Mouse (Mus musculus) induced T-regulatory cell, adult 2 months (primary cell): ENCODE data around the gene Smim26.
A peak's percentile ranks its signal among the peaks of the same experiment; 100 is the strongest.

Experiments used
- DNase-seq: peaks from one replicate; pipeline ENCODE4 v3.0.0-alpha.2; 2012; ENCODE audit warnings: low read depth

Gene Smim26

DNA sequence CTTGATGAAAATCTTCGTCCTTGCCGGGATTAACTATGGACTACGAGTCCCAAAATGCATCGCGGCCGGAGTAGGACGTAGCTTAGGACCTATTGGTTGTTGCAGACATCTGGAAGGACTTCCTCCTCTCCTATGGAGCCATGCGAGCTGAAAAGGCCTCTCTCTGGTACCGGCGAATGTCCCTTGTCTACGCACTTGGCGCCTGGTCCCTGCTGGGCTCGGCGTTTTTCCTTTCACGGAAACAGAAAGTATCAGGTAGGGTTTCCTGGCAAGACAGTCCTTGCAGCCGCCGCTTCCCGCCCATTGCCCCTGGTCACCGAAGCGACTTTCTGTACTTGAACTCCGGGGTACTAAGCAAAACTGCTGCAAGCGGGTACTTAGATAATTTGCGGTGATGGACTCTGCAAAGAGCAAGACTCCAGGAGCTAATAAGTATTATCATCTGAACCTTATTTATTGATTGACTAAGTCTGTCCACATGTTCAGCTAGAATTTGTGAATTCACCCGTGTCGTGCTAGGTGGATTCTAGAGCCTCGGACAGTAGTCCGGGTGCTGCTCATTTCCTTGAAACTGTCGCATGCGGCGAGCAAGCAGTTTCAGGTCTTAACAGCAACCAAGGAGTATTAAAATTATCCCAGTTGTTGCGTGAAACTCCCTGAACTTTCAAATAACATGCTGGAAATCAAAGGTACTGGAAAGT is at the start of gene Smim26:
Gene Smim26 (plus strand): TSS at position 104 of the 701 bp plus-strand sequence.
- peak; percentile 84 for DNase-seq

DNA sequence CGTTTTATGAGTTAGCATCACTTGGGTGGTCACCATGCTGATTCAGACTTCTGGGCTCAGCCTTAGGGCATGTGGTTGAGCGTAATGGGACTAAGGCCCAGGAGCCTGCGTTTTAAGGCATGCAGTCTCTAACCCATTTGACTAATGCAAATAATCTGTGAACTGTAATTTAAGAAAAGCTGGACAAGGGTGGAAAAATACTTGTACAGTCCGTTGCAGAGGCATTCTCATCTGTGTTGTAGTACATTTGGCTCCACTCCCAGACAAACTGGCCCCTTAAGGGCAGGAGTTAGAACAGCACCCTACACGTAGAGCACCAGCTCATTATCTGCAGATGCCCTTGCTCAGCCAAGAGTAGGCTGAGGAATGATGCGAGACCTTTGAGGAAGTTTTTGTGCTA is 49.2 kb upstream of the Smim26 start:
- no peak for DNase-seq

DNA sequence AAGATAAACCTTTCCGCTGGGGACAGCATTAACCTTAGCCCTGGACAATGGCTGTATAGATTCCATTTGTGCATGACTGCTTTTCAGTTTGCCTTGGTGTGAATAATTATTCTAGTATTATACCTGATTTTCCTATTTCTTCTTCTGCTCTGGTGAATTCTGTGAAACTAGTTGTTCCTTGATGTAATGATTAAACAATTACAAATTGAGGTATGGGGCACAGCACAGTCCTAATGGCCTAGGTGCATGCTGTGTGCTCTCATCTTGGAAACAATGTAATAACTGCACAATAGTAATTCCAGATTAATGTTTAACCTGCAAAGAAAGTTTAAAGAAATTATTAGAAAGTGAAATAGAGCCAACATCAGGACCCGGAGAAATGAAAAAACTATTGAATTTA is 48.8 kb upstream of the Smim26 start:
- no peak for DNase-seq

DNA sequence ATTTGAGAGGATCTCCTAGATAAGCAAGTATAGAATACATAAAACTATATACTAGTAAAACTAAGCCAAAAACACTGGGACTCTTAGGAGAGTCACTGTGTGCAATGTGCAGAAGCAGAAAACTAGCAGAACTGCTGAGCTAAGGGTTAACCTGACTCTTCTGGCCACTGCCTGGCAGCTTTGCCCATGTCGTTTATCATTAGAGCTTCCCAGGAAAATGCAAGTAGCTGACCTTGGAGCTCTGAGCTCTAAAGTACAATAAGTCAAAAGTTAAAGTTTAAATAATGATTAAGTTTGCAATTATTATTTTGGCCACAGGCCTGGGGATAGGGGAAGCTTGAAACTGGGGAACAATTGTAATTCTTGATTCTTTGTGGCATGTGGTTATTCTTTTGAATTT is 48.4 kb upstream of the Smim26 start:
- no peak for DNase-seq

DNA sequence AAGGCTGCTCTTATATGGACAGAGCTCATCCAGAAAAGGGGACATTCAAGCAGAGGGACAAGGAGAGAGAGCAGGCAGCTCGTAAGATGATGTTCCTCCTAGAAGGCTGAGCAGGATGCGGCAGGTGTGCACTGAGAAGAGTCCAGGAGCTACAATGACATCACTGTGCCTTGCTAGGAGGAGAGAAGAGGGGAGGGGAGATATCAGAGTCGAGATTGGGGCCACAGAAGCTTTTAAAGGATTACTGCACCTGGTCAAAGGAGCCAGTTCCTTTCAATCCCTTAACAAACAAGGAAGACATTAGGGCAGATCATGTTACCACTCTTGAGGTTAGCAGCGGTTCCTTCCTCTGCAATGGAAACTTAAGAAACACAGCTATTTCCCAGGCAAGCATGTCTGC is 46.3 kb upstream of the Smim26 start:
- DNase-seq, result no peak

DNA sequence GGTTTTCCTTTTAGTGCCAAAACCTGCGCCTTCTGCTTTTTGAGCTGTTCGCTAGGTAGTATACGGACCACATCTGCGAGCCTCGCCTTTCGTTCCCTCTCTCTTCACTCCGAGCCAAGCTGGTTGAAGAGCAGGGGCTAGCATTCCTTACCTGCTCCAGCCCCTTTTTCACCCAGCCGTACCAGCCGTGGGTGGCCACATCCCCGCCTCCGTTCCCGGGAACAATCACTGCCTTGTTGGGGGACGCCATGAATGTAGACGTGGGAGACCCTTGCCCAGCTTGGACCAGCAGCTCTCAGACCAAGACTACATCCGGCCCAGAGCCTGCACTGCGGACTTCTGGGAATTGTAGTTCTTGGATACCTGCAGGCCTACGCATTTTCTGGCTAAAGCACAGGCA is 43.3 kb upstream of the Smim26 start, which contains the start of gene Rbbp9:
Gene Rbbp9 (minus strand): TSS at position 341 of the 400 bp plus-strand sequence.
- peak; percentile 67 for DNase-seq

DNA sequence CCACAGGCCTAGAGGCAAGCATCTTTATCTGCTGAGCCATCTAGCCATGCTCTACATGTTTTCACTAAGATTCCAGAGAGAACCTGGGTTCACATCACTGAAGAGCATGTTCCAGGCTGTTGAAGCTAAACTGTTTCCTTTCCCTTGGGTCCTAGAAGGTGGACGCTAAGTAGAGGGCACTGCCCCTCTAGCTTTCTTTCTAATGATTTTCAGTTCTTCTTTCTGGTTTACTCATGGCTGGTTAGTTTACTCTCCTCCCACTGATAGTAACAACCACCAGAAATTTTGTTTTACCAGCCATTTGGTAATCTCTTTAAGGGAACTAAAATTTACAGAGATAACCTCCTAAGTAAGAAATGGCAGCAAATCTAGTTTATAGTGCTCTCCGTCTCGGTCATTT is 39.9 kb upstream of the Smim26 start:
- no peak for DNase-seq

DNA sequence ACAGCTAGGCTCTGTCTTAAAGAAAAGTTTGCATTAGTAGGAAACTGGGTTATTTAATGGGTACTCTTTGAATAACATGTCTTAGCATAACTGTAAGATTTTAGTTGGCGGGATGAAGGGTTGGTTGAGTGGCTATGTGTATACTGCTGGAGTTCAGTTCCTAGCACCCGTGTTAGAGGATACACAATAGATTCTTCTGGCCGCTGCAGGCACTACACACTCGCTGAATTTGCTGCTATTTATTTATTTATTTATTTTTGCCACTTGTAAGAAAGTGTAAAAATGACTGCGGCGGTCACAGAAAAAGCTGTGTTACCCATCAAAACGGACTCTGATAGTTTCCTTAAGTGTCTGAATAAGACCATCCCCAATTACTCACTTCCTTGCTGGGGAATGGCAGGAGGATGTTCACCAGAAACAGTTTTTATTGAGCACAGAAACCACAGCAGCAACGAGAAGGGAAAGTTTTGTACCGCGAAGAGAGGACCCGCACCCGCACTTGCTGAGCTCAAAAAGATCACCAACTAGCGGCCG is 38.5 kb upstream of the Smim26 start:
- no peak for DNase-seq

DNA sequence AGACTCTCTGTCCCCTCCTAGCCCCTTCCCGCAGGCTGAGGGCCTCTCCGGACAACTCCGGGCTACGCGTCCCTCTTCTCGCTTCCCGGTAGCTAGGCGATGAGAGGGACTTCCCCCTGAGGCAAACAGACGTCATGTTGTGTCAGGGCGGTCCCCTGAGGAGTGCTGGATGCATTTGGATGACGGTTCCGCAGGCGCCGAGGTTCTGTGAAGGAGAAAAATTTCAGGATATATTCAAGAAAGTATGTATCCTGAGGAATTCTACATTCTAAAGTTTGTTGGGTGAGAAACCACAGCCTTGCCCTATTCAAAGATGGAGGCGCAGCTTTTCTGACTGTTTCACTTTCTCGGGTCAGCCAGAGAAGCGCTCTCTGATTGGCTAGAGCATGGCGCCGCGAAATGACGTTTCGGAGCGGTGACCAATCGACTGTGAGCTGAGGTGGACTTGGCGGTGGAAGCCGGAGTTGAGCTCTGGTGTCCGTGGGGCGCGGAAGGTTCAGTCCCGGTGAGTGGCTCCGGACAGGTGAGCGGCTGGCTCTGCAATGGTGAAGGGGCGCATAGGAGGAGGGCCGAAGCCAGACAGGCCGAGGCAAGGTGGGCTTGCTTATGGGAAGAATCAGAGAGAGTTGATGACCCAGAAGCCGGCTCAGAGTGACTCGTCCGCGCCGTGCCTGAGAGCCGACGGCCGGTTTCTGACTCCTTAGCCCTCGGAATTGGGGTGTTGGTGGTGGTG is 37.9 kb upstream of the Smim26 start, which contains the start of gene Sec23b:
Gene Sec23b (plus strand): TSS at position 410 of the 733 bp plus-strand sequence.
- peak; percentile 98 for DNase-seq

DNA sequence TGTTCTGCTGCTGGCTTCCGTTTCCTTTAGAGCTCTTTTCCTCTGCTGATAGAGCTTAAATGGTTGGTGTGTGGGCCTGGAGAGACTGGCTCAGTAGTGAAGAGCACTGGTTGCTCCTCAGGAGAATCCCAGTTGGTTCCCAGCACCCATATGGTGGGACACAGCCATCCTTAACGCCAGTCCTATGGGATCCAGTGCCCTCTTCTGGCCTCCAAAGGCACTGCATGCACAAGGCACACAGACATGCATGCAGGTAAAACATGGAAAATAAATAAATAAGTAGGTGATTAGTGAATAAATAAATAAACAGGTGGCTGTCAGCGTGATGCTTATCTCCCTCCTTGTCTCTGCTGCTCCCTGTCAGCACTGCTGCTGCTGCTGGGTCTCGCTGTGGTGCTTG is 5.1 kb upstream of the Smim26 start:
- peak; percentile 18 for DNase-seq

DNA sequence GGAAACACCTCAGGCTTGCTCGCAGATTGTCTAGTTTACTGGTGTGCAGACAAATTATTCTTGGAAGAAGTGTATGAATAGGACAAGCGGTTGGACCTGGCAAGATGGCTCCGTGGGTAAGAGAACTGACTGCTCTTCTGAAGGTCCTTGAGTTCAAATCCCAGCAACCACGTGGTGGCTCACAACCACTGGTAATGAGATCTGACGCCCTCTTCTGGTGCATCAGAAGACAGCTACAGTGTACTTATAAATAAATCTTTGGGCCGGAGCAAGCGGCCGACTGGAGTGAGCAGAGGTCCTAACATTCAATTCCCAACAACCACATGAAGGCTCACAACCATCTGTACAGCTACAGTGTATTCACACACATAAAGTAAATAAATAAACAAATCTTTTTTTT is 818 bp upstream of the Smim26 start:
- peak; percentile 28 for DNase-seq

DNA sequence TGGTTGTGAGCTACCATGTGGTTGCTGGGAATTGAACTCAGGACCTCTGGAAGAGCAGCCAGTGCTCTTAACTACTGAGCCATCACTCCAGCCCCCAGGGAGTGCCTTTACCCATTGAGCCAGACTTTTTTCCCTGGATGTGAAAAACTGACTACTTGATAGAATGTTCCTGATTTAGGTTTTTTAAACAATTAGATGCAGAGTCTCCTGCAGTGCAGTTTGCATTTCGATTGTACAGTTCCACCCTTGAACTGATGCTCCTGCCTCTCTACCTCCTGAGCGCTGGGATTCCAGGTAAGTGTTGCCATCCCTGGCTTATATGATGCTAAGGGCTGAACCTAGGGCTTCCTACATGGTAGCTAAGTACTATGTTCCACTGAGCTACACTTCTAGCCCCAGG is 4.2 kb downstream of the Smim26 start:
- DNase-seq, result no peak

DNA sequence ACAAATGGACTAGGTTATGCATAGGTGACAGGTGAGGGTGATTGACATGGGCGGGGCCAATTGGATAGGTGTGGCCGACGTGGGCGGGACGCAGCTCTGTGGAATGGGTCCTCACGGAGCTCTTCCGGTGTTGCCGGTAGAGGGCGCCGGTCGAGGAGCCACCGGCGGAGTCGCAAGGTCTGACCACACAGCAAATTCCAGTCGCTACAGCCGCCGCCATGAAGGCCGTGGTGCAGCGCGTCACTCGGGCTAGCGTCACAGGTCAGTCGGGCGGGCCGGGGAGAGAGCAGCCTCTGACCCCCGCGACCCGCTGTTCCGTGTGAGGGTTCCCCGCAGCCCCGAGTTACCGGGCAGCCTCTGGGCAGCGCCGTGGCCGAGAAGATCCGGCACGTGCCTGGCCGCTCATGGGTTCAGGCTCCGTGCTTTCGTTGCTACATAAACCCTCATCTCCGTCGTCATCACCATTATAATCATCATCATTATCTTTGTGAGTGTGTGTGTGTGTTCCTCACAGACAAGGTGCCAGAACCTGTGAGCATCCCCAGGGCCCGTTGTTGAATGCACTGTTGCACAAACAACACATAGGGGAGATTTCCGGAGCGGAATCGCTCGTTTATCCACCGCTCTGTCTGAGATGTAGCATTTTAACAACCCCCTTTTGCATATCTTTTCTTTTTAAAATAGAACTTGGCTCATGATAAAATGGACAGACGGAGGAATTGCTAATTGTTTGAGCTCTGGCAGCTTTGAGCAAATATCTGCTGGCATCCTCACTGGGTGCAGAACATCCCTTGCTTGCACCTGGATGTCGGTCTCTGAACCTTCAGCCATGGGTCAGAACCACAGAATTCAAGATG is 6.2 kb downstream of the Smim26 start, which contains the start of gene Dtd1:
Gene Dtd1 (plus strand): TSS at position 67 of the 857 bp plus-strand sequence.
- peak; percentile 93 for DNase-seq

DNA sequence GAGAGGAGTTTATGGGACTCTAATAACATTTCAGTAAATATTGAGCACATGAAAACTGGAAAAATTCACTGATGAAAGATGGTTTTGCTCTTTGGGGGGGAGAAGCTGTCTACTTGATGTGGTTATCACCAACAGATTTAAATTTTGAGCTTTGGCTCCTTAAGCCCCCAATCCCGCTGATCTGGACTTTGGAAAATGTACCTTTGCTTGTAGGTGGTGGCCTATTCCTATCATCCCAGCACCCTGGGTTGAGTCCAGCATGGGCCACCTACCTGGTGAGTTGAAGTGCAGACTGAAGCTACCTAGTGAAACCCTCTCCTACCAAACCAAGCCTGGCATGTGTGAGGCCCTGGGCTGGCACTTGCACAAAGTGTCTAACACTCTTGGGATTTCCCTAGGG is 7.7 kb downstream of the Smim26 start:
- DNase-seq, result no peak

DNA sequence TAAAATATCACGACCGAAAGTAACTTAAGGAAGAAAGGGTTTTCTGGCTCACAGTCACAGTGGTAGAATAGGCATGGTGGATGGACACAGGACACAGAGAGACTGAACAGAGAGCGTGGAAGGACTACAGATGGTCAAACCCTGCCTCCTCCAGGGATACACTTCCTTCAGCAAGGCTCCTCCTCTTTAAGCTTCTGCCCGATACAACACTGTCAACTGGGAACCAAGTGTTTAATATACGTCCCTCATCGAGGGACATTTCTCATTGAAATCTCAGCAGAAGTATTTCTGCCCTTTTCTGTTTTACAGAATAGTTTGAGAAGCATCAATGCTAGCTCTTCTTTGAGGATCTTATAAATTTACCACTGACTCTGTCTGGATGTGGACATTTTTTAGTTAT is 20.1 kb downstream of the Smim26 start:
- no peak for DNase-seq

DNA sequence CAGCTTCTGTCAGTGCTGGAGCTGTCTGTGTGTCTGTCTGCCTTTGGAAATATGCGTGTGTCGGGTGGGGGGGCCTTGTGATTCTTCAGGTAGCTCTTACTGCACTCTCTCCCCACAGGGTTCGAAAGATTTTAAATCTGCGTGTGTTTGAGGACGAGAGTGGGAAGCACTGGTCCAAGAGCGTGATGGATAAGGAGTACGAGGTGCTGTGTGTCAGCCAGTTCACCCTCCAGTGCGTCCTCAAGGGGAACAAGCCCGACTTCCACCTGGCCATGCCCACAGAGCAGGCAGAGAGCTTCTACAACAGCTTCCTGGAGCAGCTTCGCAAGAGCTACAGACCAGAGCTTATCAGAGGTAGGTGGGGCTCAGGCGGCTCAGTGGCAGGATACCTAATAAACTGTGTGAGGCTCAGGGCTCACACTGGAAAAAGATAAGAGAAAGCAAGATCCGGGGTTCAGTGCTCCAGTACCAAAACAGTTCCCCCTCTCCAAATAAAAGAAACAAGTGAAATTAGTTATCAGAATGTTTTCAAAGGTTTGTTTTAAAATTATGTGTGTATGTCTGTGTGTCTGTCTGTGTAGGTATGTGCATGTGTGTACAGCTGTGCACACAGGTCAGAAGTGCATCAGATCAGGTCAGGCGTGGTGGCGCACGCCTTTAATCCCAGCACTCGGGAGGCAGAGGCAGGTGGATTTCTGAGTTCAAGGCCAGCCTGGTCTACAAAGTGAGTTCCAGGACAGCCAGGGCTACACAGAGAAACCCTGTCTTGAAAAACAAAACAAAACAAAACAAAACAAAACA is 23.4 kb downstream of the Smim26 start:
- no peak for DNase-seq

DNA sequence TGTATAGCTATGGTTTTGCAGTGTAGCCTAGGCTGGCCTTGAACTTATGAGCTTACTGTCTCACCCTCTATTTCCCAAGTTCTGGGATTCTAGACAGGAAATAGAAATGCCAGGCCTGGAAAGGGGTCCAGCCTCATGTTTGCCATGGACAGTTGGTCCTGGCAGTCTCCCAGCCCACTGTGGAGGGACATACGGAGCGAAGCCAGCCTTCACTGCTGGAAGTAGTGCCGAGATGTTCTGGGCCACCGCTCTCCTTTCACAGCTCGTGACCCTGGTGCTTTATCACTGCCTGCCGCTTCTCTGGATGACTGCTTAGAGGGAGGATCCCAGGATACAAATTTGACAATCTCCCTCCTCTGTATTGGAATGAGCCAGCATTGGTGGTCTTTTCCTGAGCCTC is 27.6 kb downstream of the Smim26 start:
- DNase-seq, result no peak

DNA sequence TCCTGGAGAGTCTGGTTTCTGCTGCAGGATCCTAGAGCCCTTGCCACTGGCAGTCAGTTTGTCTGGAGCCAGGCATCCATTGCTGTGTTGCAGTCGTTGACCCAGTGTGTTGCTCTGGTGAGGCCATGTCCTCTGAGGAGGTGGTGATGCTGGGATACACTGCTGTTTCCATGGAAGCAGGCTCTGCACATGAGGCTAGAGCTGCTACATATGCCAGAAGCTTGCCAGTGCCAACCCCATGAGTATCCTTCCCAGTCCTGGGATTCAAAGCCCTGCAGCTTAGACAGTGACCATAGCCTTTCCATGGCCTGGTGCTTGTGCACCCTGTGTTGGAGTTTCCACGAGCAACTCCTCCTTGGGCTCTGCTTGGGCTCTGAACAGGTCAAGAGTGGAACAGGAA is 39.7 kb downstream of the Smim26 start:
- DNase-seq, result no peak

DNA sequence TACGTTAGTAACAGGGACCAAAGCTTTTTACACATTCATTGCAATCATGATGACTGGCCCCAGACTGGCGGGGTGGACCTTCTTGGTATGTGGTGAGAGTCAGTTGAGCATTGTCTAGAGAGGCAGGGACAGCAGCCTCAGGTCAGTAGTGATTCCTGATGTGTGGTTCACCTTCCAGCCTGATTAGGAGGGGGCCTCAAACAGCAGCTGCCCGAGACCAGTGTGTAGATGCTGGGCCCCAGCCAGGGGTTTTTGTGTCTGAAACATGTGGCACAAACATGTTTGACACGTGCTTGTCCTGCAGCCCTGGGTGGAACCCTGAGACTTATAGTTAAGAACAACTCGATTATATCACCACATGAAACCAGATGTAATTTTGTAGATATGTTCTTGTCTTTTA is 40.4 kb downstream of the Smim26 start:
- DNase-seq, result no peak

DNA sequence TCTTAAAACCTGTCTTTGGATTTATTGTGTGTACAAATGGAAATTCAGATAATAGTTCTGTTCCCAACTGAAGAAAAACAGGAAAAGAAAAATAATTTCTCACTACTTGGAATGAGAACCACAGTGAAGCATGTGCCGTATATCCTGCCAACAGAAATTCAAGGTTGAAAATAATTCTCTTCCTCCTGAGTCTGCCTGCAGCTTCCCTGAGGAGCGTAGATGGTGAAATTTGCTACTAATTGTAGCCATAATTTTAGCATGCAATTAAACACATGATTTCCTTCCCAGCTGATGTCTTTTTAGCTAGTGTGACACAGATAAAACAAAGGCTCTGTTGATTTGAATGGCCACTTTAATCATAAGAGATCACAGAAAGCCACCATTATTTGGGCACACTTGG is 40.9 kb downstream of the Smim26 start:
- DNase-seq, result no peak

DNA sequence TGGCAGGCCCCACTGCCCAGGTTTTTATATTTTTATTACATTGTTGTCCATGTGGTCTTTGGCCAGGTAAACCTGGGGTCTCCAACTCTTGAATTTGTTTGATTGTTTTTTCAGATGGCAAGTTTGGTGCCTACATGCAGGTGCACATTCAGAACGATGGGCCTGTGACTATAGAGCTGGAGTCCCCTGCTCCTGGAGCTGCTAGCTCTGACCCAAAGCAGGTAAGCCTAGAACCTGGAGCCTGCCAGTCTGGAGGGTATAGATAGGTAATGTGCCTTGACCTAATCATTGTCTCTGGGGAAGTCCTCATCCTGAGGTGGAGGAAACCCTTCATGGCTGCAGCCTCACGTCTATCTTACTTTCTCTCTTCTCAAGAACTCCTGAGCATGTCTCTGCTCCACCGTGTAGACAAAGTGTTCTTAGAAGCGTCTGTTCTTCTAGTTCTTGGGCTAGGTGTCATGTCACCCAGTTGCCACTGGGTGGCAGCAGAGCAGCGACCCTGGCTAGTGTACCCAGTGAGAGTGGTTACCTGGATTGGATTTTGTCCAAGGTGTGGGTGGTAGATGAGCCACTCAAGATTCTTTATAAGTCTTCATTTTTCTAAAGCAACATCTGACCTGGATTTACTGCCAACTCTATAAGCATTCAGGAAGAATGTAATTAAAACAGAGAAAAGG is 41.9 kb downstream of the Smim26 start:
- DNase-seq, result peak; percentile 66
